Comparison of ENCODE assay signal across 20 mouse cellular contexts in genomic region chr13:111876404-111876803, GRCm38 (mm10).
DNase-seq lines count a peak whose midpoint lies in the region; ATAC-seq and TF ChIP-seq lines count a peak whose summit lies in the region.
"Had no signal": no experiment of that assay in that cellular context is flagged by ENCODE, and none has a peak within 500 bp of the region (broad histone marks: within the 10 kb centered on the region; RNA-seq: fewer than 3 reads in every experiment).

No protein-coding gene starts in this region.

- ATAC-seq in lung, embryonic 15.5 days (ENCODE audit: borderline replicate concordance, extremely low read depth, low FRiP score, low TSS enrichment), result no peak
- ATAC-seq in stomach, embryonic 14.5 days (ENCODE audit: insufficient number of reproducible peaks, insufficient read depth, low FRiP score, low read depth), result peak; percentile 58; the same call in 1 of the 2 replicates
- no peak for ATAC-seq in stomach, embryonic 16.5 days (ENCODE audit: insufficient read depth, low FRiP score)
- ATAC-seq: forebrain, embryonic 13.5 days; forebrain, embryonic 15.5 days had no signal

- no peak for TF ChIP-seq CTCF in lung, adult 2 months (IDR thresholded peaks at IDR 0.05; ENCODE audit: insufficient read depth, low read length)

- no peaks in the 10 kb centered on the region for H3K27me3 ChIP-seq in heart, embryonic 10.5 days (ENCODE audit: insufficient read depth, poor library complexity, severe bottlenecking)
- no peaks in the 10 kb centered on the region for H3K27me3 ChIP-seq in lung, embryonic 15.5 days
- H3K27me3 ChIP-seq in stomach, embryonic 14.5 days (ENCODE audit: control insufficient read depth, insufficient read depth, low read length), result no peaks in the 10 kb centered on the region
- H3K27me3 ChIP-seq in stomach, embryonic 16.5 days (ENCODE audit: control insufficient read depth, insufficient read depth, low read length), result no peaks in the 10 kb centered on the region
- H3K27me3 ChIP-seq: embryonic facial prominence, embryonic 12.5 days; forebrain, embryonic 13.5 days; forebrain, embryonic 15.5 days had no signal

- H3K9ac ChIP-seq in lung, embryonic 15.5 days, result no peak overlapping the region
- H3K9ac ChIP-seq in stomach, embryonic 14.5 days (replicated peaks; ENCODE audit: low read depth, low read length), result no peak overlapping the region
- no peak overlapping the region for H3K9ac ChIP-seq in stomach, embryonic 16.5 days (ENCODE audit: low read length)
- H3K9ac ChIP-seq: embryonic facial prominence, embryonic 12.5 days; forebrain, embryonic 13.5 days; forebrain, embryonic 15.5 days had no signal

- no peaks in the 10 kb centered on the region for H3K9me3 ChIP-seq in heart, embryonic 10.5 days
- H3K9me3 ChIP-seq in lung, embryonic 15.5 days, result no peaks in the 10 kb centered on the region
- H3K9me3 ChIP-seq in stomach, embryonic 14.5 days (ENCODE audit: control insufficient read depth, low read depth, low read length), result no peaks in the 10 kb centered on the region
- peaks cover 4% of the 10 kb centered on the region; the same call in 1 of the 2 replicates for H3K9me3 ChIP-seq in stomach, embryonic 16.5 days (replicated peaks; ENCODE audit: control insufficient read depth, low read length)
- H3K9me3 ChIP-seq: embryonic facial prominence, embryonic 10.5 days; embryonic facial prominence, embryonic 12.5 days; forebrain, embryonic 13.5 days; forebrain, embryonic 15.5 days had no signal

- 78% methylated on average over 3 of the region's 3 CpGs for WGBS in heart, embryonic 10.5 days
- 56% methylated on average over 3 of the region's 3 CpGs for WGBS in lung, embryonic 15.5 days
- WGBS in lung, adult 2 months, result 76% methylated on average over 3 of the region's 3 CpGs
- 79% methylated on average over 3 of the region's 3 CpGs for WGBS in stomach, embryonic 14.5 days
- 71% methylated on average over 3 of the region's 3 CpGs for WGBS in stomach, embryonic 16.5 days

- H3K4me2 ChIP-seq in lung, embryonic 15.5 days, result no peak overlapping the region
- H3K4me2 ChIP-seq in stomach, embryonic 14.5 days (replicated peaks; ENCODE audit: low read depth, low read length), result no peak overlapping the region
- H3K4me2 ChIP-seq in stomach, embryonic 16.5 days (ENCODE audit: low read depth, low read length), result no peak overlapping the region
- H3K4me2 ChIP-seq: embryonic facial prominence, embryonic 12.5 days; forebrain, embryonic 13.5 days; forebrain, embryonic 15.5 days had no signal

- H3K27ac ChIP-seq in heart, embryonic 10.5 days, result no peak overlapping the region
- H3K27ac ChIP-seq in lung, embryonic 15.5 days, result peak overlapping the region; percentile 50; the same call in 1 of the 2 replicates
- no peak overlapping the region; the same call in 1 of the 2 replicates for H3K27ac ChIP-seq in stomach, embryonic 14.5 days (ENCODE audit: low read length)
- H3K27ac ChIP-seq in stomach, embryonic 16.5 days (ENCODE audit: low read length), result 0 out of 2 replicates have a peak overlapping the region, but pooled peaks have one; percentile 10
- H3K27ac ChIP-seq: embryonic facial prominence, embryonic 10.5 days; embryonic facial prominence, embryonic 12.5 days; forebrain, embryonic 13.5 days; forebrain, embryonic 15.5 days had no signal

- no peaks in the 10 kb centered on the region for H3K36me3 ChIP-seq in heart, embryonic 10.5 days
- H3K36me3 ChIP-seq in lung, embryonic 15.5 days, result no peaks in the 10 kb centered on the region
- no peaks in the 10 kb centered on the region for H3K36me3 ChIP-seq in stomach, embryonic 14.5 days (ENCODE audit: control insufficient read depth, insufficient read depth, low read length)
- no peaks in the 10 kb centered on the region for H3K36me3 ChIP-seq in stomach, embryonic 16.5 days (ENCODE audit: control insufficient read depth, insufficient read depth, low read length)
- H3K36me3 ChIP-seq: embryonic facial prominence, embryonic 10.5 days; embryonic facial prominence, embryonic 12.5 days; forebrain, embryonic 15.5 days had no signal

- no peak for TF ChIP-seq POLR2A in lung, adult 2 months (IDR thresholded peaks at IDR 0.05; ENCODE audit: borderline replicate concordance, extremely low read depth, low read depth, low read length)

- no peaks in the 10 kb centered on the region for H3K4me1 ChIP-seq in heart, embryonic 10.5 days
- no peaks in the 10 kb centered on the region for H3K4me1 ChIP-seq in lung, embryonic 15.5 days
- H3K4me1 ChIP-seq in lung, adult 2 months (ENCODE audit: control insufficient read depth, insufficient read depth, low read length), result no peaks in the 10 kb centered on the region
- no peaks in the 10 kb centered on the region for H3K4me1 ChIP-seq in stomach, embryonic 14.5 days (ENCODE audit: control insufficient read depth, insufficient read depth, low read length)
- H3K4me1 ChIP-seq in stomach, embryonic 16.5 days (ENCODE audit: control insufficient read depth, insufficient read depth, low read length), result no peaks in the 10 kb centered on the region
- H3K4me1 ChIP-seq: embryonic facial prominence, embryonic 10.5 days; embryonic facial prominence, embryonic 12.5 days; forebrain, embryonic 13.5 days; forebrain, embryonic 15.5 days had no signal

- peak; percentile 45 for DNase-seq in heart, embryonic 10.5 days (ENCODE audit: low spot score)
- no peak for DNase-seq in heart, adult 9 months (ENCODE audit: low spot score in 2 of 2)
- no peak for DNase-seq in lung, adult 2 months
- DNase-seq in adrenal gland, adult 18-20 months (ENCODE audit: low spot score in 2 of 2), result no peak
- no peak for DNase-seq in spleen, postnatal 10 days (ENCODE audit: low spot score in 2 of 2)
- DNase-seq: adrenal gland, adult 8-10 months; adrenal gland, postnatal 14 days; adrenal gland, postnatal 36 days; cerebellum, adult 11-12 months; cerebellum, adult 2 months; cerebellum, adult 9-10 months; cerebellum, postnatal 10 days; cerebellum, postnatal 25 days had no signal

- no peak overlapping the region for H3K4me3 ChIP-seq in heart, embryonic 10.5 days
- no peak overlapping the region for H3K4me3 ChIP-seq in lung, embryonic 15.5 days
- no peak overlapping the region for H3K4me3 ChIP-seq in lung, adult 2 months (replicated peaks; ENCODE audit: extremely low read depth, low read depth, low read length)
- no peak overlapping the region for H3K4me3 ChIP-seq in stomach, embryonic 14.5 days (ENCODE audit: low read depth, low read length)
- no peak overlapping the region for H3K4me3 ChIP-seq in stomach, embryonic 16.5 days (replicated peaks; ENCODE audit: low read length)
- H3K4me3 ChIP-seq: embryonic facial prominence, embryonic 10.5 days; embryonic facial prominence, embryonic 12.5 days; forebrain, embryonic 13.5 days; forebrain, embryonic 15.5 days had no signal

Comparison
In these comparisons a context has a peak if more than half of its experiments do, and no peak if none do; other contexts are left out.
1. H3K27ac ChIP-seq: peak in lung, embryonic 15.5 days (single experiment) and stomach, embryonic 16.5 days (single experiment); none in heart, embryonic 10.5 days (single experiment) and stomach, embryonic 14.5 days (single experiment).